Mouse (Mus musculus) bone marrow, adult 2 months (tissue): ENCODE results near the gene Sycp1. TPM values are rescaled to one million over a fixed set of nuclear protein-coding genes. Genes with fewer than 3 reads are reported as not detected.

Source experiments
- H3K27ac ChIP-seq: fragments of 200-500 bp; 2 replicates; pipeline ENCODE4 v1.5.1; 2012; ENCODE audit warnings: low read depth, mild to moderate bottlenecking, control low read depth, inconsistent platforms, low read length; ENCODE audit not compliant: control insufficient read depth, poor library complexity, insufficient read depth
- H3K4me1 ChIP-seq: fragments of 200-500 bp; 2 replicates; pipeline ENCODE4 v1.6.1; 2011; ENCODE audit warnings: low read length; ENCODE audit not compliant: control insufficient read depth, insufficient read depth
- H3K4me3 ChIP-seq: fragments of 200-500 bp; replicated peaks from 2 replicates; pipeline ENCODE3; 2011; ENCODE audit warnings: mild to moderate bottlenecking, low read depth, low read length, control low read depth; ENCODE audit not compliant: control insufficient read depth
- CTCF ChIP-seq: fragments of 200-500 bp; IDR thresholded peaks from 2 replicates; pipeline ENCODE4 v1.5.1; 2011; ENCODE audit warnings: low read length, control low read depth; ENCODE audit not compliant: control insufficient read depth, insufficient read depth
- POLR2A ChIP-seq: fragments of 200-500 bp; IDR thresholded peaks from 2 replicates; pipeline ENCODE4 v1.6.1; 2011; ENCODE audit warnings: low read depth, mild to moderate bottlenecking, control low read depth, low read length, borderline replicate concordance; ENCODE audit not compliant: control insufficient read depth
- WGBS: fragments of 180-500 bp; shearing (Covaris S2); methylation state at CpG from one replicate; pipeline ENCODE4 v1.1.7; 2018; 5-methylcytosine and 5-hydroxymethylcytosine counted together
- polyA plus RNA-seq: library from polyadenylated mRNA; stranded (reverse); fragments of >200 nt; gene quantifications from 2 replicates; pipeline ENCODE4 v1.2.4, GENCODE M21; 2011; ENCODE audit warnings: low replicate concordance; ENCODE audit not compliant: missing spikeins, insufficient read depth, insufficient read length

Gene Sycp1
- polyA plus RNA-seq, result 4.2 TPM in 1 of 2 replicates, not detected in the other

- Histone ChIP-seq H3K4me3 (no peak within 1 kb of the TSS), H3K27ac (no peak within 1 kb of the TSS), H3K4me1 (no peaks in the 10 kb centered on the region)
- no peak for TF ChIP-seq POLR2A
- TF ChIP-seq CTCF, result no peak
- WGBS, result 91% methylated on average over 78 of the region's 78 CpGs
Observed at GRCm38 (mm10) chr3:102935451-102936354, at the start of gene Sycp1. TSS of gene Sycp1 (minus strand) at chr3:102936100.

GRCm38 (mm10) chr3:102980349-102980736, 44.4 kb upstream of the Sycp1 start:
- WGBS, result 71% methylated on average over 3 of the region's 3 CpGs
- no peaks in the 10 kb centered on the region for H3K4me1 ChIP-seq
- no peak overlapping the region for H3K27ac ChIP-seq
- no peak overlapping the region for H3K4me3 ChIP-seq
- TF ChIP-seq CTCF (no peak), POLR2A (no peak)

GRCm38 (mm10) chr3:102979550-102980348, 43.8 kb upstream of the Sycp1 start:
- H3K27ac ChIP-seq, result no peak overlapping the region
- H3K4me3 ChIP-seq, result no peak overlapping the region
- WGBS, result 71% methylated on average over 10 of the region's 10 CpGs
- no peaks in the 10 kb centered on the region for H3K4me1 ChIP-seq
- TF ChIP-seq CTCF, result no peak
- no peak for TF ChIP-seq POLR2A

- H3K27ac ChIP-seq, result no peak overlapping the region
- no peaks in the 10 kb centered on the region for H3K4me1 ChIP-seq
- WGBS, result 78% methylated on average over 4 of the region's 4 CpGs
- TF ChIP-seq POLR2A (no peak), CTCF (no peak)
- no peak overlapping the region for H3K4me3 ChIP-seq
Observed at GRCm38 (mm10) chr3:102976906-102977305, 41.0 kb upstream of the Sycp1 start.

GRCm38 (mm10) chr3:102970508-102970907, 34.6 kb upstream of the Sycp1 start:
- Histone ChIP-seq H3K27ac (no peak overlapping the region), H3K4me3 (no peak overlapping the region), H3K4me1 (no peaks in the 10 kb centered on the region)
- TF ChIP-seq POLR2A (no peak), CTCF (no peak)
- 82% methylated on average over 3 of the region's 3 CpGs for WGBS

GRCm38 (mm10) chr3:102970067-102970466, 34.2 kb upstream of the Sycp1 start:
- no peak; the same call in 1 of the 2 replicates for TF ChIP-seq POLR2A
- no peak for TF ChIP-seq CTCF
- H3K27ac ChIP-seq, result no peak overlapping the region
- H3K4me3 ChIP-seq, result no peak overlapping the region
- 79% methylated on average over 9 of the region's 9 CpGs for WGBS
- H3K4me1 ChIP-seq, result no peaks in the 10 kb centered on the region

GRCm38 (mm10) chr3:102964033-102964432, 28.1 kb upstream of the Sycp1 start, which contains the start of gene Nr1h5:
TSS of gene Nr1h5 (minus strand) at chr3:102964133.
- no peak for TF ChIP-seq CTCF
- TF ChIP-seq POLR2A, result no peak
- no peak within 1 kb of the TSS for H3K4me3 ChIP-seq
- no peaks in the 10 kb centered on the region for H3K4me1 ChIP-seq
- H3K27ac ChIP-seq, result no peak within 1 kb of the TSS
- 66% methylated on average over 3 of the region's 3 CpGs for WGBS

GRCm38 (mm10) chr3:102955596-102955995, 19.7 kb upstream of the Sycp1 start:
- Histone ChIP-seq H3K4me3 (no peak overlapping the region), H3K27ac (no peak overlapping the region), H3K4me1 (no peaks in the 10 kb centered on the region)
- TF ChIP-seq POLR2A (no peak), CTCF (no peak)
- 65% methylated on average over 3 of the region's 3 CpGs for WGBS
